Mouse (Mus musculus): ENCODE data around the gene Rab3c. TPM values are rescaled to one million over a fixed set of nuclear protein-coding genes. Genes with fewer than 3 reads are reported as not detected.

Gene Rab3c
- total and polyA plus RNA-seq, 3 experiments: not detected

GRCm38 (mm10) chr13:110275471-110275870 lies 5.3 kb downstream of the Rab3c start:
- dilution Hi-C loops (cut with MboI; ENCODE audit: extremely low pct_ligation_motif_present, extremely low pct_unique_long_range_greater_than_20kb, low sequenced_read_pairs): no loop called here

GRCm38 (mm10) chr13:110260649-110261048 lies 20.1 kb downstream of the Rab3c start:
- Histone ChIP-seq H3K27ac (ENCODE audit: insufficient read depth, low read depth) (no peak overlapping the region), H3K9ac (ENCODE audit: insufficient read depth, low read depth) (no peak overlapping the region), H3K4me2 (ENCODE audit: insufficient read depth, low read depth, poor library complexity, severe bottlenecking) (no peak overlapping the region), H3K27me3 (replicated peaks) (no peaks in the 10 kb centered on the region), H3K36me3 (replicated peaks in 1 of 2; ENCODE audit: control insufficient read depth in 1 of 2, insufficient read depth in 1 of 2, low read length in 1 of 2) (no peaks in the 10 kb centered on the region), H3K4me1 (ENCODE audit: control insufficient read depth in 1 of 2, insufficient read depth in 2 of 2) (no peaks in the 10 kb centered on the region), H3K9me3 (replicated peaks; ENCODE audit: low read length) (peaks cover 8% of the 10 kb centered on the region), H3K4me3 (replicated peaks in 1 of 3; ENCODE audit: low read depth in 2 of 3, low read length in 2 of 3, poor library complexity in 1 of 3) (no peak overlapping the region), H3K79me2 (replicated peaks; ENCODE audit: control insufficient read depth, extremely low read depth, insufficient read depth, poor library complexity, severe bottlenecking) (no peaks in the 10 kb centered on the region)
- dilution Hi-C loops (cut with MboI; ENCODE audit: extremely low pct_ligation_motif_present, extremely low pct_unique_long_range_greater_than_20kb, low sequenced_read_pairs) (no loop called here), in situ Hi-C loops (cut with MboI; ENCODE audit: low pct_ligation_motif_present, low pct_unique_long_range_greater_than_20kb, low sequenced_read_pairs) (no loop called here)
- no peak for DNase-seq (ENCODE audit: extremely low read depth)
- TF ChIP-seq CHD2 (IDR thresholded peaks at IDR 0.05; ENCODE audit: low read length) (no peak), POLR2A (IDR thresholded peaks at IDR 0.05; ENCODE audit: low read depth, low read length) (no peak), POLR2AphosphoS2 (IDR thresholded peaks at IDR 0.05; ENCODE audit: low read depth, low read length) (no peak), ZKSCAN1 (IDR thresholded peaks at IDR 0.05; ENCODE audit: borderline replicate concordance, low read depth, low read length) (no peak), NELFE (IDR thresholded peaks at IDR 0.05; ENCODE audit: low read depth, low read length) (no peak), SMC3 (IDR thresholded peaks at IDR 0.05; ENCODE audit: low read depth, low read length) (no peak), MYC (IDR thresholded peaks at IDR 0.05; ENCODE audit: low read depth, low read length) (no peak), NRF1 (IDR thresholded peaks at IDR 0.05; ENCODE audit: low read depth, low read length) (no peak), MEF2A (IDR thresholded peaks at IDR 0.05; ENCODE audit: borderline replicate concordance, low read depth, low read length) (no peak), ELF1 (IDR thresholded peaks at IDR 0.05; ENCODE audit: low read depth, low read length) (no peak), ZNF384 (IDR thresholded peaks at IDR 0.05; ENCODE audit: low read depth, low read length) (no peak), JUND (conservative IDR thresholded peaks at IDR 0.05; ENCODE audit: low read depth, low read length) (no peak)

More at GRCm38 (mm10) chr13:110275471-110275870, 5.3 kb downstream of the Rab3c start:
- Histone ChIP-seq H3K9ac (ENCODE audit: insufficient read depth, low read depth) (no peak overlapping the region), H3K4me3 (replicated peaks in 1 of 3; ENCODE audit: low read depth in 2 of 3, low read length in 2 of 3, poor library complexity in 1 of 3) (no peak overlapping the region), H3K4me2 (ENCODE audit: insufficient read depth, low read depth, poor library complexity, severe bottlenecking) (no peak overlapping the region), H3K79me2 (replicated peaks; ENCODE audit: control insufficient read depth, extremely low read depth, insufficient read depth, poor library complexity, severe bottlenecking) (no peaks in the 10 kb centered on the region), H3K36me3 (replicated peaks in 1 of 2; ENCODE audit: control insufficient read depth in 1 of 2, insufficient read depth in 1 of 2, low read length in 1 of 2) (no peaks in the 10 kb centered on the region), H3K27ac (ENCODE audit: insufficient read depth, low read depth) (no peak overlapping the region), H3K9me3 (replicated peaks; ENCODE audit: low read length) (peaks cover 9% of the 10 kb centered on the region), H3K27me3 (replicated peaks) (no peaks in the 10 kb centered on the region), H3K4me1 (ENCODE audit: control insufficient read depth in 1 of 2, insufficient read depth in 2 of 2) (no peaks in the 10 kb centered on the region)
- no peak for DNase-seq (ENCODE audit: extremely low read depth)
- in situ Hi-C loops (cut with MboI; ENCODE audit: low pct_ligation_motif_present, low pct_unique_long_range_greater_than_20kb, low sequenced_read_pairs): no loop called here
- TF ChIP-seq KAT2A (IDR thresholded peaks at IDR 0.05; ENCODE audit: insufficient replicate concordance, low read length) (no peak), ZKSCAN1 (IDR thresholded peaks at IDR 0.05; ENCODE audit: borderline replicate concordance, low read depth, low read length) (no peak), MAFK (IDR thresholded peaks at IDR 0.05; ENCODE audit: insufficient replicate concordance, low read length) (no peak), ZMIZ1 (IDR thresholded peaks at IDR 0.05; ENCODE audit: low read depth, low read length) (no peak)

GRCm38 (mm10) chr13:110251453-110251852 lies 29.3 kb downstream of the Rab3c start:
- TF ChIP-seq USF1 (IDR thresholded peaks at IDR 0.05; ENCODE audit: low read depth, low read length) (no peak), JUND (conservative IDR thresholded peaks at IDR 0.05; ENCODE audit: low read depth, low read length) (no peak), PAX5 (IDR thresholded peaks at IDR 0.05; ENCODE audit: low read length) (no peak), USF2 (conservative IDR thresholded peaks at IDR 0.05; ENCODE audit: low read depth, low read length) (no peak), HCFC1 (IDR thresholded peaks at IDR 0.05; ENCODE audit: low read depth, low read length) (no peak), ZNF384 (IDR thresholded peaks at IDR 0.05; ENCODE audit: low read depth, low read length) (no peak)
- Histone ChIP-seq H3K9me3 (replicated peaks; ENCODE audit: low read length) (peaks cover 11% of the 10 kb centered on the region), H3K4me3 (replicated peaks in 1 of 3; ENCODE audit: low read depth in 2 of 3, low read length in 2 of 3, poor library complexity in 1 of 3) (no peak overlapping the region), H3K27ac (ENCODE audit: insufficient read depth, low read depth) (no peak overlapping the region), H3K4me2 (ENCODE audit: insufficient read depth, low read depth, poor library complexity, severe bottlenecking) (no peak overlapping the region), H3K79me2 (replicated peaks; ENCODE audit: control insufficient read depth, extremely low read depth, insufficient read depth, poor library complexity, severe bottlenecking) (no peaks in the 10 kb centered on the region), H3K4me1 (ENCODE audit: control insufficient read depth in 1 of 2, insufficient read depth in 2 of 2) (no peaks in the 10 kb centered on the region), H3K9ac (ENCODE audit: insufficient read depth, low read depth) (no peak overlapping the region), H3K27me3 (replicated peaks) (no peaks in the 10 kb centered on the region), H3K36me3 (replicated peaks in 1 of 2; ENCODE audit: control insufficient read depth in 1 of 2, insufficient read depth in 1 of 2, low read length in 1 of 2) (no peaks in the 10 kb centered on the region)
- dilution Hi-C loops (cut with MboI; ENCODE audit: extremely low pct_ligation_motif_present, extremely low pct_unique_long_range_greater_than_20kb, low sequenced_read_pairs) (no loop called here), in situ Hi-C loops (cut with MboI; ENCODE audit: low pct_ligation_motif_present, low pct_unique_long_range_greater_than_20kb, low sequenced_read_pairs) (no loop called here)
- DNase-seq (ENCODE audit: extremely low read depth): no peak
